Mouse (Mus musculus): ENCODE measurements at regions not wholly inside any gene's neighbourhood (a gene's known extent, or its start where the extent isn't known, plus 50 kb on each side); places are given as distances from the start of the nearest gene placed in this dataset.

GRCm38 (mm10) chr12:77083760-77084159, 121.8 kb upstream of the Max start:
- TF ChIP-seq ZNF384 (IDR thresholded peaks at IDR 0.05; ENCODE audit: low read depth, low read length), result no peak
- TF ChIP-seq ZC3H11A (IDR thresholded peaks at IDR 0.05; ENCODE audit: borderline replicate concordance, low read depth, low read length), result no peak
- no peak for TF ChIP-seq MAFK (IDR thresholded peaks at IDR 0.05; ENCODE audit: insufficient read depth, low read depth, low read length)
- TF ChIP-seq HCFC1 (IDR thresholded peaks at IDR 0.05; ENCODE audit: borderline replicate concordance, insufficient read depth, low read length), result no peak
